Mouse (Mus musculus) gastrocnemius, postnatal 4 days (tissue): Measurements from ENCODE around the gene Dnah7a. TPM values are rescaled to one million over a fixed set of nuclear protein-coding genes. Genes with fewer than 3 reads are reported as not detected.
A peak's percentile ranks its signal among the peaks of the same experiment; 100 is the strongest.
"Not testable (repeated sequence)": the region's sequence is repeated elsewhere in the genome, so short reads cannot be mapped to it uniquely, and the experiment has no call there.

Experiments used
- DNase-seq, 2 experiments: peaks; one replicate each; pipeline ENCODE4 v3.0.0; 2021 to 2022; ENCODE audit warnings: low spot score in 2 of 2, mixed read lengths in 2 of 2
- microRNA-seq: library from miRNA; unstranded; fragments of <30 nt; microRNA quantifications from one replicate; pipeline ENCODE4 v1.2.0, GENCODE M21; 2021
- total RNA-seq, 2 experiments: library from RNA; stranded (reverse); gene quantifications; 2 replicates each; pipeline ENCODE4 v1.2.3; 2021

Gene Dnah7a
- total RNA-seq, 2 experiments from 2014 or later = 0.16 TPM; not detected in 1

GRCm38 (mm10) chr1:53393936-53394760 is 312.4 kb downstream of the Dnah7a start:
- DNase-seq = peak in 1 of 2 experiments; percentile 15

DNA sequence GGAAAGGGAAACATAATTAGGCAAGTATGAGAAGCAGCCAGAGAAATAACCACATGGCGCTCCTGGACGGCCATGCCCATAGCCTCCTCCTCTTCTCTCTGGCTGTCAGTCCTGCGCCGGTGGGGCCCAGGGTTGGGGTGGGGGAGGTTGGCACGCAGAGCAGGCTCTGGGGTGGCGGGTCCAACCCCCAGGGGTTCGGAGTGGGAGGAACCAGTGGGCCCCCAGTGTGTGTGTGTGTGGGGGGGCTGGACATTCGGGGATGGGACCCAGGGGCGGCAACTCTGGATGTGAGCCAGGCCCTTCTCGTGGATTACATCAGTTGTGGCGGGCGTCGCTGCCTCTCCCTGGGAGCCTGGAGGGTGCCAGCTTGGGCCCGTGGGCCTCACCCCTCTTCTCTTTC is 317.8 kb downstream of the Dnah7a start:
- DNase-seq = no peak

DNA sequence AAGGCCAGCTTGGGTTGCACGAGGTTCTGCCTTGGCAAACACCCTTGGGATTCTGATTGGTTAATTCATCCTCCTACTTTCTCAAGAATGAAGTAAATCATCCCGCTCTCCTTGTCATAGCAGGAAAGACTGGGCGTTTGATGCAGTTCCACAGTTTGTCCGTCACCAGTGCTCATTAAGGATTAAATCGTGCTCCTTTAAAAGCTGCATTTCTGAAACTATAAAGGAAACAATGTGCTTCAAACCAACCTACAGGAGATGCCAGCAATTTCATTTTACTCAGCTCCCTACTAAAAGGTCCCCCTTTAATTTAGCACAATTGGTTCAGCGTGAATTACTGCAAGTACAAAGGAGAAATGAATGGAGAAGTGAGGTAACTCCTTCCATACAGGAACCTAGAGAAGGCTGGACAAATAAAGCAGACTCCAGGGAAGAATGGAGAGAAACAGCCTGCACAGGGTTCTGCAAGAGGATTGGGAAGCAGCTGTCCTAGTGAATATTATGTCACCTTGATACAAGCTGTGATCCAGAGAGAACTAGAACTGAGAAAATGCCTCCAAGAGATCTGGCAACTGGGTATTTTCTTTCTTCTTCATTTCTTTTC is 322.4 kb downstream of the Dnah7a start:
- no peak for DNase-seq

- no peak for DNase-seq
Observed at GRCm38 (mm10) chr1:53377731-53378130, 328.9 kb downstream of the Dnah7a start.

DNA sequence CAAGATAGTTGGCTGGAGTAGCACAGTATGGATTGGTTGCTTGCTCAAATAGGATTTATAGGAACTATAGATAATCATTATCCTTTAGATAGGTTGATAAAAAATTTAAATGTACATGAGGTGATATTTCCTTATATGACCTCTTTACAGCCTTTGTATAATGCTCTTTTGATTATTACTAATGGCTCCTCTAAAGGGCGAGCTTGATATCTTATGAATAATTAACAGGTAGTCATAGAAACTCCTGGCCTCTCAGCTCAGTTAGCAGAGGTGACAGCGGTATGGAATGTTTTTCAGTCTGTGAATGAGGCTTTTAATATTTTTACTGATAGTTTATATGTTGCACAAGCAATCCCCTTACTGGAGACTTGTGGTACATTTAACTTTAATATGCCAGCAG is 330.6 kb downstream of the Dnah7a start:
- DNase-seq = not testable (repeated sequence)

- no peak for DNase-seq
Observed at GRCm38 (mm10) chr1:53358988-53359387, 347.6 kb downstream of the Dnah7a start.

DNA sequence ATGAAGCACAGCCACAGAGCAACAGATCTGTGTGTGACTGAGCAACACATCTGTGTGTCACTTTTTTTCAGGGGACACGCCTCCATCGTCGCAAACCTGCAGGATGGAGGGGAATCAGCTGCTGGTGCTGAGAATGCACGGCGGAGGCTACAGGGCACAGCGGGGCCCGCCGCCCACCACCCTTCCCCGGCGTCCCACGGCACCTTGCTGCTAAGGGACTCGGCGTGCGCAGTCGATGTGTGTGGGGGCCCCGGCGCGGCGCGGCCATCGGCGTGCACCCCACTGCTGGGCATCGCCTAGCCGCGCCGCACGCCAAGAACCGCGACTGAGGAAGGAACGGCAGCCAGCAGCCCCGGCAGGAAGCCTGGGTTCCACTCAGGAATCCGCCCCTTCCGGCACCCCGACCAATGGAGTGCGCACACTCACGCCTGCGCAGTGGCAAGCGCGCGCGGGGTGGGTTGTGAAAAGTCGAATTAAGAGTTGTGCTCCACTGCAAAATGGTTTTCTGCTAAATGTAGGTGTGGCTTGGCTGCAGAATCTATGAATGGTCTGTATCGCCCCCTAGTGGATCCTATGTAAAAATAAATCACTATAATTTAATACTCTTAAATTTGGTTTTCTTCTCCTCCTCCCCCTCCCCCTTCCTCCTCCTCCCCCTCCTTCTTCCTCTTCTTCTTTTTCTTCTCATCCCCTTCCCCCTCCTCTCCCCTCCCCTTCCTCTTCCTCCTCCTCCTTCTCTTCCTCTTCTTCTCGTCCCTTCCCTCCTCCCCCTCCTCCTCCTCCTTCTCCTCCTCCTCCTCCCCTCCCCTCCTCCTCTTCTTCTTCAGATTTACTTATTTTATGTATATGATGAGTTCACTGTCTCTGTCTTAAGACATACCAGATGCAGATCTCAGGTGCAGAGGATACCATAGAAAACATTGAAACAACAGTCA is 354.0 kb downstream of the Dnah7a start, which contains the start of the genes Asdurf, Gm28551 and Asnsd1:
Gene Asdurf (minus strand): TSS at position 293 of the 935 bp plus-strand sequence.
Gene Gm28551 (minus strand): TSS at position 341 of the 935 bp plus-strand sequence.
Gene Asnsd1 (minus strand): TSS at position 426 of the 935 bp plus-strand sequence.
- peak; percentile 96 for DNase-seq

Small RNA genes lying within 50 kb of the gene (microRNA-seq; reads per million reads assigned to microRNA genes)
- gene Gm25240 = not detected

Other genes starting within 250 kb of the Dnah7a start
- gene Stk17b, start 78.4 kb upstream of the Dnah7a start, total RNA-seq = 10 to 100 TPM; 16.8 to 18.5 TPM